Mouse (Mus musculus) C2C12 (cell line): ENCODE measurements around the gene Apoa4.

Experiments
- CEBPB ChIP-seq: IDR thresholded peaks from one replicate; pipeline ENCODE4 v1.6.1; 2011; ENCODE audit warnings: low read depth, mild to moderate bottlenecking, control low read depth, moderate library complexity
- CTCF ChIP-seq: IDR thresholded peaks from one replicate; pipeline ENCODE4 v1.5.1; 2011; ENCODE audit not compliant: control insufficient read depth, insufficient read depth, insufficient read length
- MAX ChIP-seq: IDR thresholded peaks from one replicate; pipeline ENCODE4 v1.6.1; 2011; ENCODE audit warnings: mild to moderate bottlenecking, control low read depth

DNA sequence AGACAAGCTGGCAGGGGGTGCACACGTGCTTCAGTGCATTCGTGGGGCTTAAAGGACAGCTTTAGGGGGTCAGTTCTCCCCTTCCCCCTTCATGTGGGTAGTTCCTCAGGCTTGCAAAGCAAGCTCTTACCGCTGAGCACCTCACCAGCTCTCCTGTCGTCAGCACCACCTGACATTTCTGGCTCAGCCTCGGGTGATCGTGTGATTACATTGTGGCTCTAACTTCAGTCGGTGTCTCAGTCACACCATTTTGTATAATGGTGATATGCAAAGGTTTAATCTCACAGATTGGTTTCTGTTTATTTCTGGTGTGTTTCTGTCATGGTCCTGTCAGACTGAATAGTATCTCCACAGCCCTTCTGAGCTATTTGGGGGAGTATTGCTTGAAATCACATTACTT lies 41.6 kb upstream of the Apoa4 start:
- TF ChIP-seq CTCF (no peak), CEBPB (no peak), MAX (no peak)
